Mouse (Mus musculus) brain, embryonic 14.5 days (tissue): ENCODE measurements around the gene Nle1. TPM values are rescaled to one million over a fixed set of nuclear protein-coding genes. Genes with fewer than 3 reads are reported as not detected.
A peak's percentile ranks its signal among the peaks of the same experiment; 100 is the strongest.
"Not testable (repeated sequence)": the region's sequence is repeated elsewhere in the genome, so short reads cannot be mapped to it uniquely, and the experiment has no call there.

Source experiments
- DNase-seq: peaks from one replicate; pipeline ENCODE4 v3.0.0-alpha.2; 2011; ENCODE audit warnings: low read depth
- CTCF ChIP-seq: fragments of 200-500 bp; IDR thresholded peaks from 2 replicates; pipeline ENCODE4 v1.5.1; 2012; ENCODE audit warnings: inconsistent platforms, mild to moderate bottlenecking, moderate library complexity, borderline replicate concordance; ENCODE audit not compliant: insufficient read depth, insufficient read length; ENCODE audit errors: extremely low read depth
- POLR2A ChIP-seq: fragments of 200-500 bp; IDR thresholded peaks from 2 replicates; pipeline ENCODE4 v1.6.1; 2012; ENCODE audit warnings: mild to moderate bottlenecking, inconsistent platforms, borderline replicate concordance; ENCODE audit not compliant: poor library complexity, insufficient read depth, insufficient read length, severe bottlenecking; ENCODE audit errors: extremely low read depth
- polyA plus RNA-seq: library from polyadenylated mRNA; depleted of rRNA; stranded (reverse); fragments of >200 nt; gene quantifications from 2 replicates; pipeline ENCODE4 v1.2.3, GENCODE M21; 2012

The Nle1 gene
- polyA plus RNA-seq, 1 experiment, result 59.1 TPM

GRCm38 (mm10) chr11:82929633-82929950 lies 21.4 kb upstream of the Nle1 start:
- TF ChIP-seq CTCF, result no peak
- no peak for TF ChIP-seq POLR2A
- DNase-seq, result peak; percentile 8

- DNase-seq, result peak; percentile 2
- TF ChIP-seq CTCF (no peak), POLR2A (no peak)
These were observed 20.9 kb upstream of the Nle1 start for GRCm38 (mm10) chr11:82928897-82929632.

GRCm38 (mm10) chr11:82923910-82924309 lies 15.7 kb upstream of the Nle1 start:
- not testable (repeated sequence) for DNase-seq

GRCm38 (mm10) chr11:82921691-82922090 lies 13.5 kb upstream of the Nle1 start:
- no peak for TF ChIP-seq POLR2A
- TF ChIP-seq CTCF, result no peak

GRCm38 (mm10) chr11:82920768-82921167 lies 12.6 kb upstream of the Nle1 start:
- no peak for DNase-seq
- no peak for TF ChIP-seq POLR2A
- no peak for TF ChIP-seq CTCF

More at GRCm38 (mm10) chr11:82921691-82922090, 13.5 kb upstream of the Nle1 start:
- DNase-seq, result no peak

DNA sequence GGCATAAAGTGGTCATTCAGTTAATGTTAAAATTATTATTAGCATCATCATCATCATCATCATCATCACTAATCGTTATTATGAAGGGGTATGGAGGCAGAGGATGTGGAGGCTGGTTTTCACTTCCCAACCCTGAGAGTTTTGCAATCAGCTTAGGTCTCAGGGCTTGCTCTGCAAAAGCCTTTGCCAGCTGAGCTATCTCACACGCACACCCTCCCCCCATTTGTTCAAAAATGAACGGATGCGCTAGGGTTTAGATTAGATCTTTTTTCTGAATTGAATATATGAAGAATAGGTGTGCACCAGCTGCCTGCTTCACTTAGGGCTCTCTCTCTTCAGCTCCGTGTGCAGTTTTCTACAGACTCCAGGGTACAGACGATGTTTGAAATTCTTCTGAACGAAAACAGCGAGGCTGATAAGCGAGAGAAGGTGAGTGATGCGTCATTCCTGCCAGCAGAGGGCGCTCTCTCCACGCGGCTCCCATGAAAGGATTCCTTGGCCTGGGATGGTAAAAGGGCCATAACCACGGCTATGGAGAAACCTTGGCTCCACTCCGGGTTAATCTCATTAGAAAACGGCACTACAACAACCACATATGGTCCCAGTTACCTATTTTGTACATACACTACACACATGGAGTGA lies 6.6 kb upstream of the Nle1 start:
- DNase-seq, result peak; percentile 84

GRCm38 (mm10) chr11:82910679-82911389 lies 2.6 kb upstream of the Nle1 start:
- TF ChIP-seq POLR2A, result no peak
- TF ChIP-seq CTCF, result no peak
- no peak for DNase-seq

More for the DNA sequence above, 6.6 kb upstream of the Nle1 start:
- TF ChIP-seq POLR2A (no peak), CTCF (peak; percentile 99)

DNA sequence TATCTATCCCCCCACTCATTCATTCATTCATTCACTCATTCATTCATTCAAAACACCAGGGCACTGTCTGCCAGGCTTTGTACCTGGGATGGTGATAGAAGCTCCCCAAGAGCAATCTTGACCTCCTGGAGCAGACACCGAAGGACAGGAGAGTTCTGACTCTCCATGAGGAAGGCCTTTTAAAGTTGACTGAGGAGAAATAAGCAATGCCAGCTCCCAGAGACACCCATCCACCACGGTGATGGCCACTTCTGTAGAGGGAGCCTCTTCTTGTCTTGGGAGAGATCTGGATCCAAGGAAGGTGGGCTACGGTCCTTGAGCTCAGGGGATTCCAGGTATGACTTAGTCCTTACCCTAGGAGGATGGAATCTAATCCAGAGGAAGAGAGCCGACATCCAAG lies 2.0 kb upstream of the Nle1 start, which contains the start of gene Unc45b:
TSS of gene Unc45b (plus strand) at position 301 of the 400 bp plus-strand sequence.
- TF ChIP-seq CTCF (no peak), POLR2A (no peak)
- DNase-seq, result no peak

GRCm38 (mm10) chr11:82908608-82908989 lies 388 bp upstream of the Nle1 start:
- TF ChIP-seq CTCF, result no peak
- TF ChIP-seq POLR2A, result no peak
- no peak for DNase-seq

GRCm38 (mm10) chr11:82905816-82906215 lies 2.4 kb downstream of the Nle1 start:
- no peak for TF ChIP-seq POLR2A
- no peak for TF ChIP-seq CTCF
- DNase-seq, result no peak

DNA sequence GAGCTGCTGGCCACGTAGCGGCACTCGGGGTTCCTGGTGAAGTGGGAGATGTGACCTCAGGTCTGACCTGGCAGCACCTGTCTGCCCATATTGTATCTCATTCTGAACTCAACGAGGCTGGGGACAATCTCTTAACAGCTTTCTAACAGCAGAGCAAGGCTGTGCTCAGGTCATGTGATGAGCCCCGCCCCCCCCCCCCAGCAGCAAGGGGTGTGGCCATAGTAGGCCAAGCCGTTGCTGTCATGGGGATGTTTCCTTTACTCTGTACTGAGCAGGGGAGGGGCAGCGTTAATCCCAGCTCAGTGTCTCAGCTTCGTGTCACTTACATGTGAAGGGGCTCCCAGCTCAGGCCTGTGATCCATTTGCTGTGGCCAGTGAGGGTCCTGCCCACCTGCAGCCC lies 3.3 kb downstream of the Nle1 start:
- no peak for DNase-seq
- TF ChIP-seq CTCF (no peak), POLR2A (no peak)
